8 mouse cellular contexts compared by ENCODE assay signal in genomic region chr6:32510924-32511323, GRCm38 (mm10).
DNase-seq lines count a peak whose midpoint lies in the region; ATAC-seq lines count a peak whose summit lies in the region.
"Had no signal": no experiment of that assay in that cellular context is flagged by ENCODE, and none has a peak within 500 bp of the region (broad histone marks: within the 10 kb centered on the region; RNA-seq: fewer than 3 reads in every experiment).

No protein-coding gene starts in this region.

- peak overlapping the region; percentile 76 for H3K27ac ChIP-seq in heart, embryonic 12.5 days (ENCODE audit: poor library complexity, severe bottlenecking)
- 0 out of 2 replicates have a peak overlapping the region, but pooled peaks have one; percentile 28 for H3K27ac ChIP-seq in stomach, embryonic 15.5 days
- no peak overlapping the region for H3K27ac ChIP-seq in midbrain, embryonic 15.5 days
- H3K27ac ChIP-seq in hindbrain, embryonic 13.5 days: no peak overlapping the region
- H3K27ac ChIP-seq: midbrain, embryonic 12.5 days had no signal

- H3K9me3 ChIP-seq in heart, embryonic 12.5 days (replicated peaks): no peaks in the 10 kb centered on the region
- H3K9me3 ChIP-seq in stomach, embryonic 15.5 days: no peaks in the 10 kb centered on the region
- no peaks in the 10 kb centered on the region for H3K9me3 ChIP-seq in midbrain, embryonic 15.5 days
- H3K9me3 ChIP-seq in hindbrain, embryonic 13.5 days: no peaks in the 10 kb centered on the region
- H3K9me3 ChIP-seq: midbrain, embryonic 12.5 days had no signal

- DNase-seq in adrenal gland, adult 2 months: peak; percentile 56
- DNase-seq in adrenal gland, postnatal 14 days: peak; percentile 51
- peak; percentile 23 for DNase-seq in liver

- H3K4me3 ChIP-seq in heart, embryonic 12.5 days: no peak overlapping the region
- H3K4me3 ChIP-seq in stomach, embryonic 15.5 days (replicated peaks): no peak overlapping the region
- no peak overlapping the region for H3K4me3 ChIP-seq in midbrain, embryonic 15.5 days
- no peak overlapping the region for H3K4me3 ChIP-seq in hindbrain, embryonic 13.5 days
- H3K4me3 ChIP-seq: midbrain, embryonic 12.5 days had no signal

- no peak overlapping the region for H3K9ac ChIP-seq in heart, embryonic 12.5 days
- no peak overlapping the region for H3K9ac ChIP-seq in stomach, embryonic 15.5 days
- H3K9ac ChIP-seq in midbrain, embryonic 15.5 days: no peak overlapping the region
- H3K9ac ChIP-seq in hindbrain, embryonic 13.5 days: no peak overlapping the region
- H3K9ac ChIP-seq: midbrain, embryonic 12.5 days had no signal

- WGBS in heart, embryonic 12.5 days: 56% methylated on average over 7 of the region's 7 CpGs
- 69% methylated on average over 7 of the region's 7 CpGs for WGBS in stomach, embryonic 15.5 days
- 85% methylated on average over 7 of the region's 7 CpGs for WGBS in midbrain, embryonic 15.5 days
- WGBS in hindbrain, embryonic 13.5 days: 87% methylated on average over 7 of the region's 7 CpGs

- H3K4me2 ChIP-seq in heart, embryonic 12.5 days: no peak overlapping the region; the same call in 1 of the 2 replicates
- H3K4me2 ChIP-seq in stomach, embryonic 15.5 days: no peak overlapping the region
- H3K4me2 ChIP-seq in midbrain, embryonic 15.5 days: no peak overlapping the region
- H3K4me2 ChIP-seq in hindbrain, embryonic 13.5 days: no peak overlapping the region
- H3K4me2 ChIP-seq: midbrain, embryonic 12.5 days had no signal

- no peaks in the 10 kb centered on the region for H3K27me3 ChIP-seq in heart, embryonic 12.5 days (replicated peaks)
- no peaks in the 10 kb centered on the region for H3K27me3 ChIP-seq in stomach, embryonic 15.5 days (replicated peaks)
- H3K27me3 ChIP-seq in midbrain, embryonic 15.5 days (replicated peaks): no peaks in the 10 kb centered on the region
- H3K27me3 ChIP-seq in hindbrain, embryonic 13.5 days: no peaks in the 10 kb centered on the region
- H3K27me3 ChIP-seq: midbrain, embryonic 12.5 days had no signal

- peaks cover 42% of the 10 kb centered on the region for H3K4me1 ChIP-seq in heart, embryonic 12.5 days (replicated peaks)
- H3K4me1 ChIP-seq in stomach, embryonic 15.5 days: no peaks in the 10 kb centered on the region
- peaks cover 6% of the 10 kb centered on the region for H3K4me1 ChIP-seq in midbrain, embryonic 15.5 days
- peaks cover 27% of the 10 kb centered on the region for H3K4me1 ChIP-seq in hindbrain, embryonic 13.5 days (replicated peaks)

- peak; percentile 78 for ATAC-seq in heart, embryonic 12.5 days (ENCODE audit: insufficient number of reproducible peaks, low FRiP score)
- ATAC-seq in stomach, embryonic 15.5 days (ENCODE audit: insufficient read depth, low FRiP score, low read depth): no peak
- no peak for ATAC-seq in midbrain, embryonic 15.5 days (replicated peaks)
- no peak for ATAC-seq in hindbrain, embryonic 13.5 days (ENCODE audit: low FRiP score)

- H3K36me3 ChIP-seq in heart, embryonic 12.5 days: 0 out of 2 replicates have a peak, but pooled peaks cover 3% of the 10 kb centered on the region
- H3K36me3 ChIP-seq in stomach, embryonic 15.5 days: no peaks in the 10 kb centered on the region
- no peaks in the 10 kb centered on the region for H3K36me3 ChIP-seq in midbrain, embryonic 15.5 days (replicated peaks)
- peaks cover 10% of the 10 kb centered on the region for H3K36me3 ChIP-seq in hindbrain, embryonic 13.5 days
- H3K36me3 ChIP-seq: midbrain, embryonic 12.5 days had no signal

Comparison
In these comparisons a context has a peak if more than half of its experiments do, and no peak if none do; other contexts are left out.
1. H3K27ac ChIP-seq: peak in heart, embryonic 12.5 days (single experiment) and stomach, embryonic 15.5 days (single experiment); none in midbrain, embryonic 15.5 days (single experiment) and hindbrain, embryonic 13.5 days (single experiment).
2. Peak in every context shown above with its lines, with median percentiles within 50 percentile points of each other: DNase-seq.